Mouse (Mus musculus) kidney, adult 18-20 months (tissue): ENCODE data around the gene Fbrsl1.

Source experiments
- DNase-seq: peaks from one replicate; pipeline ENCODE4 v3.0.0; 2021

The Fbrsl1 gene

DNA sequence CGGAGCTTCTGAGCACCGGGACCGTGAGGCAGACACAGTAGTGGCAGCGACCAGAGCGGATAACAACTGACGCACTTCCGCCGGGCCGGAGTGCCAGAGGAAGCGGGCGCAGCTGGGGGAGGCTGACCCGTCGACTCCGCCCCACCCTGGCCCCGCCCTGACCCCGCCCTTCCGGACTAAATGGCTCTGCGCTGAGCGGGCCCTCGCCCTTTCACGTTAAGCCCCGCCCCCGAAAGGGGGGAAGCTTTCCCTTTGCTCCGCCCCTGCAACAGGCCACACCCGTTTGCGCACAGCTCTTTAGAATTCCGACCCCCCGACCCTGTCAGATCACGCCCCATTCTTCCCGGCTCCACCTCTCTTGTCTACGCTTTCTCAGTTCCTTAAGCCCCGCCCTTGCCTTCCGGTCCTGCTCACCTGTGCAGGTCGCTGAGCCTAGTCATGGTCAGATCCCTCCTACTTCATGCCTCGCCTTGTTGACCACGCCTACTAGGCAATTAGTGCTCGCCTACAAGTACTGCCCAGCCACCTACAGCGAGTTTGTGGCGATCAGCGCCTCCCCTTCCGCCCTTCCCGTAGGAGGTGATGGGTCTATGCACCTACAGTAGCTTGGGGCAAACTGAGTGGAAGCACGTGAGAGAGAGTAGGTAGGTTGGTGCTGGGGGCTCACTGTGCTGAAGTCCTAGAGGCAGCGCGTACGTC is at the start of gene Fbrsl1:
Fbrsl1 (minus strand) TSS at position 68 of the 699 bp plus-strand sequence.
- peak; percentile 98 for DNase-seq

DNA sequence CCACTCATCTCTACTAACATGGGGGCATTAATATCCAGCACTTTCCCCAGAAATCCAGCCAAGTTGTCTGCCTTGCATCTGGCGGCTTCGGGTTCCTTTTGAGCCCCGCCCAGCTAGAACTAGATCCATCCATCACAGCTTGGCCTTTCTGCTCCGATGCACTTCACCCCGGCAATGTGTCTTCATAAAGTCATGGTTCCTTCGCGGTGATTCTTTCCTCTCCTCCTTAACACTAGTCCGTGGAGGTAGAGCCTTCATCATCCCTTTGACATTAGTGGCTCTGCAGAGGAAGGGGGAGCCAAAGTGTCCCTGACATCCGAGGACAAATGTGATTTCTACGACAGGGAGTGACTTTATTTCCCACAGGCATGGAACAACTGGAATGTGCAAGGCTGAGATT is 49.8 kb upstream of the Fbrsl1 start:
- no peak for DNase-seq

- DNase-seq = no peak
Measured at GRCm38 (mm10) chr5:110497556-110497955, 49.3 kb upstream of the Fbrsl1 start.

DNA sequence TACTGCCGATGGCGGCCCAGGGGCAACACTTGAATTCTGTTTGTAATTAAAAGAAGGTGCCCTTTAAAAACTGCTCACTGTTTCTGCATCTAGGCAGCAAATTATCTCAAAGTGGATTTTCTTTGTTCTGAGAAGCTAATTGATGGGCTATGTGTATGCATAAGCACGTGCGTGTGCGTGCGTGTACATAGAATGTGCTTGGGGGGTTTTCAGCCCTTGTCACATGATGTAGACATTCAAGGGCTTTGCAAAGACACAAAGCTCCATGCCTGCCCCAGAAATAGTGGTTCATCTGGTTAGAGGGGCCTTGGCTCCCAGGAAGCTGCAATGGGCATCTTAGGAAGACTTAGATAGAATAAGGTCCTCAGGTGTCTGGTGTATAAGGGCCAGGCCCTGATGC is 46.7 kb upstream of the Fbrsl1 start:
- peak; percentile 14 for DNase-seq

DNA sequence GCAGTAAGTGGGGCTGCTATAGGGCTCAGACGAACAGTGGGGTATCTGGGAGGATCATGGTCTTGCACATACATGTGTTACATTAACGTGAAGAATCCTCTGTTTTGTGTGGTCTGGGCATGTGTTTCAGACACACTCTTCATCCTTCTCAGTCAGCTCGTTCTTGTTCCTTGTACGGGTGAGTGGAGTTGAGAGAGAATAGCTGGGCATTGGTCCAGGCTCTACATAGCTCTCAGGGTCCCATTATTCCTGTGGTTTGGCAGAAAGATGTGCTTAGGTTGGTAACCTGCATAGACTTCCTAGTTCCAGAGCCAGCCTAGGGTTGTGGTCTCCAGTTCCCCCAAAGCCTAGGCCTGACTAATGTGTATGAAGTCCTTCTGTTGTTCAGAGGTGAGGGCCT is 46.1 kb upstream of the Fbrsl1 start:
- DNase-seq = no peak

DNA sequence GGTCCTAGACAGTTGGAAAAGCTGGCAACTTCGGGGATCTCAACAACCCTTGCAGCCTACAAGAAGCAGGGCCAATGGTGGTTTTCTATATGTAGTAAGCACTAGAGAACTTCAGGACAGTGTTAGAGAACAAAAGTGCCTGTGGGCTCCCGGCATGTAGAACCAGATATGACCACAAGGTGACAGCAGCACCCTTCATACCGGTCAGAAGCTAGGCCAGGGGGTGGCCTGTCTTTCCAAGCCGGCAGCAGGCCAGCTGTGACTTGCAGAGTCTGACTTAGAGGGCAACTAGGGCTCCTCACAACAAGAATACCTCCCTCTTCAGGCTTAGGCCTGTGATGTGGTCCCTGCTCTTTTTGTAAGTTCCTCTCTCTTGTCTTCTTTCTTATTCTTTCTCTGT is 45.5 kb upstream of the Fbrsl1 start:
- peak; percentile 78 for DNase-seq

DNA sequence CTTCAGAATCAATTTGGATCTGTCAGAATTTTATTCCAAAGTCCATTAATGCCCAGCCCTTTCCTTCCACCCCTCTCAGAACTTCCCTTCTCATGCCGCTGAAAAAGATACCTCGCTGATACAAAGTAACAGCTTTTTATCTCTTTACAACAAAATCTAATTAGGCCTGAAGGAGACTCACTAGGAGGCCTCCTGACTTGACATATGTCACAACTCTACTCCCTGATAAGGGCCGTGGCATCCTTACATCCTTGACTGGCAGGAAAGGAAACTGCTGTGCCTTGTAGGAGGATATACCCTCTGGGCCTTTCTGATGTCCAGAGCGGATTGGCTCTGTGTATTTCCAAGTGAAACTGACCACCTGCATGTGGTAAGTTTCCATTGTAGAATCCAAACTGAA is 41.3 kb upstream of the Fbrsl1 start:
- DNase-seq = no peak

DNA sequence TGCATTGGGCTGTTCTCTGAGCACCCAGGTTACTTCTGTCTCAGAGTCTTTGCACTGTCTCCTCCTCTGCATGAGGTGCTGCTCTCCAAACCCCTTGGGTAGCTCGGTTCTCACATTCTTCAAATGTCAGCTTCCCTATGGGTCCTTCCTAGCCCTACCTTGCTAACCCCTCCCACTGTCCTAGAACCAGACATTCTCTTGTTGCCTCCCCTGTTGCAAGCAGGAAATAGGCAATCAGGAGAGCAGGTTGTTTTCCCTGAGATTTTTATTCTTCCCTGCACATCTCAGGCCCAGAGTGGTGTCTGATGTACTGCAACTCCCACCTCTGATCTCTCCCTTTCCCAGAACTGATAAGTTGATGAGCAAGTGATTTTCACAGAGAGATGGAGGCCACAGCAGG is 39.6 kb upstream of the Fbrsl1 start:
- no peak for DNase-seq

GRCm38 (mm10) chr5:110486674-110487334 is 38.5 kb upstream of the Fbrsl1 start:
- DNase-seq = no peak

DNA sequence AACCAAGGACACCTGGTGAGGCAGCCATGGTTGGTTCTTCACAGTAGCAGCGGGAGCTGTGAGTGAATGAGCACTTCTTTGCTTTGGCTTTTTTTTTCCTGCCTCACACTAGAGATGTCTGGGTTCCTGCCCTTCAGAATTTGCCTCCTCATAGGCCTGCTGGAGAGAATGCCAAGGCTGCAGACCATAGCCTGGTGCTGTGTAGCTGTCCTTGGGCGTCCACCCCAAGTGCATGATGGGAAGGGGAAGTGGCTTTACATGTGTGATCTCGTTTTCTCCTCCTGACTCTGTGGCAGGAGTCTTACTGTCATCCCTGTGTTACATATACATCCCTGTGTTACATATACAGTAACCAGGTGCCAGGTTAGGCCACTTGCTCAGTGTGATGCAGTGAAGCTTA is 36.4 kb upstream of the Fbrsl1 start:
- DNase-seq = no peak

DNA sequence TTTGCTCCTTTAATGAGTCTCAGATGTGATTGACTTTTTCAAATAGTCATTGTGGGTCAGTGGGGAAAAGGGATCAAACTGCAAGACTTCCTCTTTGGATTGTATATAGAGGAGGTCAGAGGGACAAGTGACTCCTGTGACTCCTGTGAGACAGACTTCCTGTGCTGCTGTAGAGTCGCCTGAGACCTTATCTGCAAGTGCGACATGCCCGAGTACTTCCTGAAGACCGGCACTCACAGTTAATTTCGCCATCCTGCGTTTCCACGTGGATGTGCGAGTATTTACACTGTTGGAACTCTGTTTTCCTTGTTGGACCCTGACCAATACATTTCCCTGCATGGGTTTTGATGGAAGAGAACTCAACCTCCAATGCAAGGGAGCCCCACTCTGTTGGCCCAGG is 30.9 kb upstream of the Fbrsl1 start:
- no peak for DNase-seq

GRCm38 (mm10) chr5:110474156-110474555 is 25.9 kb upstream of the Fbrsl1 start:
- no peak for DNase-seq

DNA sequence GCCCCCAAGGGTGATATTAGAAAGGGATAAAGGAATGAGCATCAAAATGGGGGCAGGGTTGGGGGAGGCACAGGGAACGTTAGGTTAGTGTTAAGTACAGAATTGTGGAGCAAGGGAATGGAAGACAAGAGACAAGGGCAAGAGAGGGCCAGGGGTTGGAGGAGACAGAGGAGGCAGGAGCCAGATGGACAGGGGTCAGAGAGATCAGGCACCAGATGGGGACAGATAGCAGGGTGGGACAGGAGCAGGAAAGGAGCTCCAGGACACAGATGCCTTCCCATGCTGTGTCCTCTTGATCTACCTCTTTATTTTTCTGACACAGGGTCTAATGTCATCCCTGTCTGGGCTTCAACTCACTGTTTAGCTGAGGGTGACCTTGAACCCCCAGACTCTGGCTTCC is 24.5 kb upstream of the Fbrsl1 start:
- DNase-seq = no peak

GRCm38 (mm10) chr5:110471981-110472476 is 23.7 kb upstream of the Fbrsl1 start:
- DNase-seq = peak; percentile 59

GRCm38 (mm10) chr5:110471285-110471684 is 23.0 kb upstream of the Fbrsl1 start:
- no peak for DNase-seq

DNA sequence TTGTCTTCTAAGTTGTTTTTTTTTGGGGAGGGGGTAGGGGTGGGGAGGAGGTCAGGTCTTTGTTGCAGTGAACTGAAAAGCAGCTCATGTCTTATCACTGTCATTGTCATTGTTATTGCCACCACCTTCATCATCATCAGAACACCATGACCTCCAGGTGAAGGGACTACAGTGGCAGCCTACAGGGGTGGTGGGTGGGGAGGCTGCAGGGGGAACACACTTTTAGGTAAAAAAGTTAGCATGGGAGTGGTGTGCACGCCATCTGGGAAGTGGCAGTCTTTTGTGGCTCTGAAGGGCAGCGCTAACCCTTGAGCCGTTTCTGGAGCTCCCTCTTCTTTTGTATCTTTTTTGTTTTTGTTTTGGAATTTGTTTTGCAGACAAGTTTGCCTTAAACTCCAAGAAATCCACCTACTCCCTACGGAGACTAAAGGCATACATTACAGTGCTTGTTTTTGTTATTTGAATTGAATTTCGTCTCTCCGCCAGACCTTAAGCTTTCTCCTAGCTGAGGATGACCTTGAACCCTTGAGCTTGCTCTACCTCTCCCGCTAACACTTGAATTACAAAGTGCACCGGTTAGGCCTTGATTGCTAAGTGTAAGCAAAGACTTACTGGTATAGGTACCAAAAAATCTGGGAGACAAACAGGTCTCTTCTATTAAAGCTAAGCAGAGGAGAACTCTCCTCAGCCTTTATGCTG is 21.1 kb upstream of the Fbrsl1 start:
- DNase-seq = no peak

DNA sequence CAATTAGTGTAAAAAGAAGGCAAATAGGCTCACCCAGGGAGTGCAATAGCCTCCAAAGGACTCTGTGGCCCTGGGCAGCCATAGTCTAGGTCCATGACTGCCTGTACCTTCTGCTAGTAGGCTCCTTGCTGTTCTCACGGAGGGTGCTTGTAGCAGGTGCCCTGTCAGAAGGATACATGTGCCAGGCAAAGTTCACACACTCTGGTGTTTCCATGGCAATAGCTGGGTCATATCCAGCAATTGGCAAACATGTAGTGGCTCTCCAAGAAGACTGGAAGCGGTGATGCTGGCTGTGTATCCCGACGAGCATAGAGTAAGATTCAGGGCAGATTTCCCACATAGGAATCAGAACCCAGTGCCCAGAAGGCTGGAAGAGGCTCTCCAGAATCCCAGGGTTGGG is 20.0 kb upstream of the Fbrsl1 start:
- peak; percentile 42 for DNase-seq

- no peak for DNase-seq
Measured at GRCm38 (mm10) chr5:110467725-110468124, 19.4 kb upstream of the Fbrsl1 start.

DNA sequence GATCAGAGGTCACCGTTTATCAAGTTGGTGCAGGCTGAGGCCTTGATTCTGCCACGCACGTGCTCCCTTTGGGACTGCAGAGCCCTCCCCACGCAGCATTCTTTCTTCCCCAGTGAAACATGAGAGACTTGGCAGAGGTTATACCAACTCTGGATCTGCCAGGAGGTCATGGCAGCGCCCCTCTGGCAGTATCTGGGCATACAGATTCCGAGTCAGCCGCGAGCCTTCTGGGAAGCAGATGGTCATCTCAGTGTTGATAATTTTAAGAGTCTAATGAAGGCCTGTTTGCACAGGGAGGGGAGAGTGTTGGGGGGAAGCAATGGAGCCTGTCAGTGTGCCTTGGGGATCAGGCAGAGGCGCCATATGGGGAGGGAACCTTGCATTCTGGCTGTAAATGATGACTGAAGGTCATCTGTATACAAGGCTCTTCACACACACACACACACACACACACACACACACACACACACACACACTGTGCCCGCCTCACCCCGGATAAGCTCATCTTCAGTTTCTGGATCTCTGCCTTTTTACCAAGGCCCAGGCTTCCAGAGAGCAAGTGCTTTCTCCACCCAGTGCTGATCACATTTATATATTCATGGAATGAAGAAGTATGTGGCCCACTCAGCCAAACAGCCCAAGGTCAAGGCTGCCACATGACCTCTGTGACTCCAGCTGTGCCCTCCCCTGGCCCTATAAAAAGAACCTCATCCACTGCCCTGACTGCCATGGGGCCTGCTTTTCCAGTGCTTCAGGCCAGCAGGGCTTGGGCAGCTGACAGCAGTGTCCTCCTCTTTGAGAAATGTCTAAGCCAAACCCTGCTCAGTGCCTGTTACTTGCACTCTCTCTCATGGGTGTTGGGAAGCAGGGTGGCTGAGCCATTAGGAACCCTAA is 18.5 kb upstream of the Fbrsl1 start:
- no peak for DNase-seq

DNA sequence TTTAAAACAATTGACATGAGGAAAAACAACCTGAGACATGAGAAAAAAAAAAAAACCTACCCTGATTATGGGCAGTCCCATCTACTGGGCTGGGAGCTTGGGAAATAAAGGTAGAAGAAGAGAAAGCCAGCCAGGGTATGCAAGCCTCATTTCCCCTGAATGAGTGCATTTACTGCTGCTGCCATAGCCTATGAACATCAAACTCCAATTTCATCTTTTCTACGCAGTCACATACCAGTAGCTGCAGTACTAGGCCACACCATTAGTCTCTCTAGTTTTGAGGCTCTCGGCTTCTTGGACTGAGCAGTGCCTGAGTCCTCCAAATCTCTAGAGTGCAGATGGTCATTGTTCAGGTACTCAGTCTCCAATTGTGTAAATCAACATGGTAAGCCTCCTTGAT is 14.3 kb upstream of the Fbrsl1 start:
- DNase-seq = no peak

DNA sequence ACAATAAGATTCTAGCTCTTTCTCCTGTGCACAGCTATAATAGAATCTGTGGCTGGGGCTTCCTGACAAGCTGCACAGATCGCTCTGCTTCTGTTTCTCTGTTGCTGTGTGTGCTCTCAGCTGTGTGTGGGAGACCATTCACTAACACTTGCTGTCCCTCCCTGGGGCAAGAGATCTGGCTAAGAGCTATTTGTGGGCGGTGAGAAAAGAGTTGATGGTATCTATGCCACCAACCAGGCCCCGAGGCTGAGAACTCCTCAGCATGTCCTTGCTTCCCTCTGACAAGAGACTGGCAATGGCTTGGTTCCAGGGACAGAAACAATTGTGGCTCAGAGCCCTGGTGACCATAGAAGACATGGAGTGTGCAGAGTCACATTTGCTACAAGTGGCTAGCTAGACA is 10.6 kb upstream of the Fbrsl1 start:
- no peak for DNase-seq

DNA sequence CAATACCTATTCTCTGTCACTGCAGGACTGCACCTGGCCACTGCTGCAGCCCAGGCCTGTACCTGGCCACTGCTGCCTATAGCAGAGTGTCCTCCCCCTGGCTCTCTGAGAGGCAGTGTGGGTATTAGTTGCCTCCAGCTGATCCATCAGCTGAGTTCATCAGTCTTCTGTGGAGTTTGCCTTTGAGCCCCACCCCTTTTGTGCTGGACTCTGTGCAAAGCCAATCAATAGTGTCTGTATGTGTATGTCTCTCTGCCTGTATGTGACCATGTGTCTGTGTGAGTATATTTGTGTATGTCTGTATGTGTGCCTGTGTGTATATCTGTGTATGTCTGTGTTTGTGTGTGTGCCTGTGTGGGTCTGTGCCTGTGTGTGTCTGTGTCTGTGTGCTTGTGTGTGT is 7.0 kb upstream of the Fbrsl1 start:
- no peak for DNase-seq

DNA sequence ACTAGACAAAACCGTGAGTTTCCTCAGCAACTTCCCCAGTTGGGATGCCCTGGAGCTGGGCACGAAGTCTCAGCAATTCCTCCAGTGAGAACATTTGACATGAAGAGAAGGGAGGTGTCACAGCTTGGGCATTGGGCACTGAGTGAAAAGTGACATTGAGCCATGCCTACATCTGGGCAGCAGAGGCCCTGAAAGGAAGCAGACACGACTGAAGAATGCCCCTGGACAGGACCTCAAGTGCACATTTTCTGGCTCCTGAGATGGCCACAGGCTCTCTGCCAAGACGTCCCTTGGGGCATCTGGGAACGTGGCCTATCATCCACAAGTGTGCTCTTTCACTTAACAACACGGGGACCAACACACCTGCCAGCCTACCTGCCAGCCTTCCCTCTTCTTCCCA is 991 bp upstream of the Fbrsl1 start:
- DNase-seq = no peak
